Mouse (Mus musculus) right cerebral cortex, postnatal 25 days (tissue): ENCODE data around the gene Tas1r1.
A peak's percentile ranks its signal among the peaks of the same experiment; 100 is the strongest.

Experiments
- DNase-seq: peaks from one replicate; pipeline ENCODE4 v3.0.0; 2022

Gene Tas1r1

DNA sequence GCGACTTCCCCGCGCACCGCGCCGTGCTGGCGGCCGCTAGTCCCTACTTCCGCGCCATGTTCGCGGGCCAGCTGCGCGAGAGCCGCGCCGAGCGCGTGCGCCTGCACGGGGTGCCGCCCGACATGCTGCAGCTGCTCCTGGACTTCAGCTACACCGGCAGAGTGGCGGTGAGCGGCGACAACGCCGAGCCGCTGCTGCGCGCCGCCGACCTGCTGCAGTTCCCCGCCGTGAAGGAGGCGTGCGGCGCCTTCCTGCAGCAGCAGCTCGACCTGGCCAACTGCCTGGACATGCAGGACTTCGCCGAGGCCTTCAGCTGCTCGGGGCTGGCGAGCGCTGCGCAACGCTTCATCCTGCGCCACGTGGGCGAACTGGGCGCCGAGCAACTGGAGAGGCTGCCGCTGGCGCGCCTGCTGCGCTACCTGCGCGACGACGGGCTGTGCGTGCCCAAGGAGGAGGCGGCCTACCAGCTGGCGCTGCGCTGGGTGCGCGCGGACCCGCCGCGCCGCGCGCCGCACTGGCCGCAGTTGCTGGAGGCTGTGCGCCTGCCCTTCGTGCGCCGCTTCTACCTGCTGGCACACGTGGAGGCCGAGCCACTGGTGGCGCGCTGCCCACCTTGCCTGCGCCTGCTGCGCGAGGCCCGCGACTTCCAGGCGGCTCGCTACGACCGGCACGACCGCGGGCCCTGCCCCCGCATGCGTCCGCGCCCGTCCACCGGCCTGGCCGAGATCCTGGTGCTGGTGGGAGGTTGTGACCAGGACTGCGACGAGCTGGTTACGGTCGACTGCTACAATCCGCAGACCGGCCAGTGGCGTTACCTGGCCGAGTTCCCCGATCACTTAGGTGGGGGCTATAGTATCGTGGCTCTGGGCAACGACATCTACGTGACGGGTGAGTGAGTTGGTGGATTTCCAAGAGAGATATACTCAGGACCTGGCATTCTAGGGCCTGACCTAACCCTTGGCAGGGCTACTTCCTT, 29.0 kb downstream of the Tas1r1 start:
- DNase-seq = peak; percentile 90

DNA sequence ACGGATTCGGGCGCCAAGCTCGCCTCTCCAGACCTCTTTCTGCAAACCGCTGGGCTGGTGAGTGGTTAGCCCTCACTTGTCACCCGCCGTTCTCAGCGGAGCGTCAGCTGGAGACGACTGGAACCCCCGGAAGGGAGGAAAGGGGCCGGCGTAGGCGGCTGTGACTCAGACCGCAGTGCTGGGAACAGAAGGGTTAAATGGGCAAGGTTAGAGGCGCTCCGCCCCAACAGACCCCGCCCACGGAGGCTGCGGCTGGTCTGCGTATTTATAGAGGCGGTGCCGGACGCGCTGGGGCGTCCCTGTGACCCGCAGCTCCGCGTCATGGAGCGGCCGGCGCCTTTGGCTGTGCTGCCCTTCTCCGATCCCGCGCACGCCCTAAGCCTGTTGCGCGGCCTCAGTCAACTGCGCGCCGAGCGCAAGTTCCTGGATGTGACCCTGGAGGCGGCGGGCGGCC, 29.7 kb downstream of the Tas1r1 start, which contains the start of gene Klhl21:
TSS of gene Klhl21 (plus strand) at position 182 of the 454 bp plus-strand sequence.
- DNase-seq = peak; percentile 91

- DNase-seq = no peak
These were observed 30.2 kb downstream of the Tas1r1 start for GRCm38 (mm10) chr4:152008148-152008500.

GRCm38 (mm10) chr4:152007481-152008147, 30.8 kb downstream of the Tas1r1 start:
- peak; percentile 23 for DNase-seq

DNA sequence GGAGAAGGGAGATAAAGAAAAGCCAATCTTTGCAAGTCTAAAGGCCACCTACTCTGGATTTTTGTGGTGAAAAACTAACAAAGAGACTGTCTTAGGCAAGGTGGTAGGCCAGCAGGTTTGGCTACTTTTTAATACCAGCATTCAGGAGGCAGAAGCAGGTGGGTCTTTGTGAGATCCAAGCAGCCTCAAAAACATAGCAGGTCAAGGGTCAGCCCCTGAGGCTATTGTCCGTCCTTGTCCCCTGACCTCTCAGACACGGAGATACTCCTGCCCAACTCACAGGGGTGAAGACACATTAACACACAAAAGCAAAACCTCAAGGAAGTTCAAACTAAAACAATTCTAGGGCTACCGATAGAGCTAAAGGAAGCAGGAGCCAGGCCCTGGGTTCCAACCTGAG, 31.6 kb downstream of the Tas1r1 start:
- DNase-seq = no peak

- DNase-seq = no peak
These were observed 32.2 kb downstream of the Tas1r1 start for GRCm38 (mm10) chr4:152006137-152006536.

DNA sequence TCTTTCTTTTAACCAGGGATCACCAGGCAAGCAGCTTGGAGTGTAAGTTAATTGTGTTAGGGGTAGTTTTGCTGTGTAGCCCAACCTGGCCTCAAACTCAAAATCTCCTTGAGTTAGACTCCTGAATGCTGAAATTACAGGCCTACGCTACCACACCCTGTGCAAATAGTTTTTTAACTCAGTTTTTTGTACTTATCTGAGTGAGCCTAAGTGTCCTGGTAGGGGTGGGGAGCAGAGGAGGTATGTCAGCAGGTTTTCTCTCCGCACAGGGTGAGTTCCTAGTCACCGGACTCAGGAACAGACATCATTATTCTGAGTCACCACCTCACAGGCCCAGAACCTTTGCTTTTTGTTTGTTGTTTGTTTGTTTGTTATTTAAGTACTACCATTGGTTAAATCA, 36.3 kb downstream of the Tas1r1 start:
- no peak for DNase-seq

- DNase-seq = no peak
These were observed 37.0 kb downstream of the Tas1r1 start for GRCm38 (mm10) chr4:152001335-152001734.

DNA sequence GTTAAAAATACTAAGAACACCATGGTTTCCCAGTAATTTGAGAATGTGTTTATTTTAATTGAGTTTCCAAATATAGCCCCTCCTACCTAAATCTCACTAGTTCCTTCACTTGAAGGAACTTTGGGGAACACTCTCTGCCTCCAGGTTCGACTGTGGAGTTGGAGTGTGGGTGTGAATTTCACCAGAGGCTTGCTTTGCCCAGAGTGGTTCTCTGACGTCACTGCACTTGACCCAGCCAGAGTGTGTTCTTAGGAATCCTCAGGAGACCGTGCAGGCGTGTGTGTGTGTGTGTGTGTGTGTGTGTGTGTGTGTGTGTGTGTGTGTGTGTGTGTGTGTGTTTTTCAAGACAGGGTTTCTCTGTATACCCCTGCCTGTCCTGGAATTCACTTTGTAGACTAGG, 37.5 kb downstream of the Tas1r1 start:
- DNase-seq = no peak

- DNase-seq = no peak
These were observed 38.9 kb downstream of the Tas1r1 start for GRCm38 (mm10) chr4:151999481-151999880.

DNA sequence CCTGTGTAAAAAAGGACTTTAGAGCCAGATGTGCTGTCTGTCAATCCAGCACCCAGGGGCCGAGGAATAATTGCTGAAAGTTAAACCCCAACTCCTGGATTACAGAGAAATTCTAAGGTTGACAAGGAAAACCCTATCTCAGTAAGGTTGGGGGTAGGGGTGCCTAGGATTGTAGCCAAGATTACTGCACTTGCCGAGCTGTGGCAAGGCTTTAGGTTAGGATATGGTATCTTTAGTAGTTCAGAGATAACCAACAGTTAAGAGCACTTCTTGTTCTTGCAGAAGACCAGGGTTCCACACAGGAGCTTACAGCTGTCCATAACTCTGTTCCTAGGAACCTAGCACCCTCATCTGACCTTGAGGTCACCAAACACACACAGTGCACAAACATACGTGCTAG, 40.7 kb downstream of the Tas1r1 start:
- no peak for DNase-seq

- DNase-seq = no peak
These were observed 41.5 kb downstream of the Tas1r1 start for GRCm38 (mm10) chr4:151996951-151997222.

DNA sequence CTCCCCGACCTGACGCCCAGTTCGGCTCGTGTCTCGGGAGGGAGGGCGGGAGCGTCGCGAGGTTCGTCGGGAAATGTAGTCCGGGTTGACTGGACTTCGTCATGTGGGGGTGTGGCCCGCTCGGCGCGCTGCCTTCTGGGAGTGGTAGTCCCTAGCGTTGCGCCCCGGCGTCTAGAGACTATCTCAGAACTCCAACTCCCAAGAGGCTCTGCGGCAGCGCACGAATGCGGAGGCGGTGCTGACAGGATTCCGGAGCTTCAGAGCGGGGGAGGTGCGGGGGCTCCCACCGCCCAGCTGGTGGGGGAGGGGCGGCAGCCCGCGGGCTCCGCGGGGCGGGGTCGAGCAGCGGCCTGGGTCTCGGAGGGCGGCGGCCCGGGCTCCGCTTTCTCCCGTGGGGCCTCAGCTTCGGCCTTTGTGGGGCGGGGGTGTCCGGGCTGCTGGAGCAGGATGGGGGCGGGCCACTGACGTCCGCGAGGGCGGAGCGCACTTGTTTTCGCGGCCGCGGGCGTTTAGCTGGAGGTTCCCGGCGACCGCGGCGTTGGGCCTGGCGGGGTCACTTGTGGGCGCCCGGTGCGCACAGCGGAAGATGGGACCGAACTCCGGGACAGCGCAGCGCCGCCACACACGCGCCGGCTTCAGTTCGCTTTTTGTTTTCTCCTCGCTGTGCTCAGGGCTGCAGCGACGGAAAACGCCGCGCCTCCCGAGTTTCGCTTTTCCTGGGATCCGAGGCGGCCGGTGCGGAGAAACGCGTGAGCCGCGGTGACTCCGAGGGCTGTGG, 42.0 kb downstream of the Tas1r1 start, which contains the start of gene Phf13:
TSS of gene Phf13 (minus strand) at position 86 of the 778 bp plus-strand sequence.
- peak; percentile 99 for DNase-seq

- DNase-seq = no peak
These were observed 42.8 kb downstream of the Tas1r1 start for GRCm38 (mm10) chr4:151995371-151996172.

DNA sequence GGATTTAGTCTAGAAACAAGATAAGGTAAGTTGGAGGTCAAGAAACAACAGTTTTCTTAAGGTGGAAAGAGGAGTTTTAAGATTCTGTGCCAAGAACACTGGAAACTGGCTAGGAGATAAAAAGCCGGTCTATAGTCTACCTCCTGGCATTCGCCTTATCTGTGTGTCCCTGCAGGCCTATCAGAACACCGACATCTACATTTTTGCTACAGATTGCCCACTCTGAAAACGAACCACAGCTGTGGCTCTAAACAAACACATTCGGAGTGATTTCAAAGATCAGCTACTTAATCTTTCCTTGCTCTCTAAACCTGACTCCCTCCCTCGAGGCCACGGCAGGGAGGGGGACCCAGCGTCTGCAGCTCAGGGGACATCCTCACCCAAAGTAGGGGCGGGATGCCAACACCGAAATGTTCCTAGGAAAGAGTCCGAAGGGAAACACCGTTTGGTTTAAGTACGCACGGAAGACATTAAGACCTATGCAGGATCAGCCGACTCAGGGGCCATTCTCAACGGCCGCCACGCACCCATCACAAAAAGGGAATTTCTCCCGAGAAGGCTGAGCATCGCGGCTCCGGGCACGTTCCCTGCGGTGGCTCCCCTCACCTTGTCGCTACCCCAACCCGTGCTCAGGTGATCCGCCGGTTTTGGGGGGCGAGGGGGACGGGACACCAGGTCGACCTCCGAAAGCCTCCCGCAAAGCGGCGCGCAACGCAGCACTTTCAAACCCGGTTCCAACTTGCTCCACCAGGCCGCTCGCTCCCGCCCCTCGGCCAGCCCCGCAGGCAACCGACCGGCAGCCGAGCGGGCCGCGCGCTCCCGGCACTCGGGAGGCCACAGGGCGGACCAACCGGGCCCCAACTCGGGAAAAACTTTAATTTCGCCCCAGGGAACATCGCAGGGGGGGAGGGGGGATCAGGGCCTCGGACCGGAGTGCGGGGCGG, 43.9 kb downstream of the Tas1r1 start:
- DNase-seq = peak; percentile 28

DNA sequence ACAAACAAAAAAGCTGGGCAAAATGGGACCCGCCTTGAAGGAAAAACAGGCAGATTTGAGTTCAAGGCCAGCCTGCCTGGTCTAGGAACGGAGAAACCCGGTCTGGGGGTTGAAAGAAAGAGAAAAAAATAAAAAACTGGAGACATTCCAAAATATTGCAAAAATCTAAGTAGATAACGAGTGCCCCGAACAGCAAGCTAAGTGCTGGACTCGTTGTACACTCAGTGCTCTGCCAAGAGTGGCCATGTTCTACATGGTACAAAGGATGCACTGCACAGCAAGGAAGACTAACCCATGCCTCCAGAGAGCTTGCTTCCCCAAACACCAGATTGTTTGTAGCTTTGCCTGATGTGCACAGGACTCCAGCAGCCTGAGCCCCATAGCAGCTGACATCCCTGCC, 45.3 kb downstream of the Tas1r1 start:
- DNase-seq = no peak

DNA sequence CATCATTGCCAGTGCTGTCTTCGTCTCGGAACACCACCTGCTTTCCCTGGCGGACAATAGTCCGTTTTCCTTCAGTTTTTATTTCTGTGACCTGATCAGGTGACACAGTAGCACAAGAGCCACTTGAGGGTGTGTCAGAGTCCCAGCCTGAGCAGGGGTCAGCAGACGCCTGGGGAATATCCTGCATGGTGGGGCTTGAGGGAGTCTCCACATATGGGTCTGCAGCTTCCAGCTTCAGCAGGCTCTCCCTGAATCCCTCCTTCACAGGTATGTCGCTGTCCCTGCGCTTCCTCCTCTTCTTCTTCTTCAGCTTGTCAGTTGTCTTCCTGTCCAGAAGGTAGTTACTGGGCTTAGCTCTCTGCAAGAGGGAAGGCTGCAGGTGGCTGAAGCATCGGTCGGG, 46.3 kb downstream of the Tas1r1 start:
- no peak for DNase-seq

GRCm38 (mm10) chr4:151989110-151989488, 49.3 kb downstream of the Tas1r1 start:
- no peak for DNase-seq

DNA sequence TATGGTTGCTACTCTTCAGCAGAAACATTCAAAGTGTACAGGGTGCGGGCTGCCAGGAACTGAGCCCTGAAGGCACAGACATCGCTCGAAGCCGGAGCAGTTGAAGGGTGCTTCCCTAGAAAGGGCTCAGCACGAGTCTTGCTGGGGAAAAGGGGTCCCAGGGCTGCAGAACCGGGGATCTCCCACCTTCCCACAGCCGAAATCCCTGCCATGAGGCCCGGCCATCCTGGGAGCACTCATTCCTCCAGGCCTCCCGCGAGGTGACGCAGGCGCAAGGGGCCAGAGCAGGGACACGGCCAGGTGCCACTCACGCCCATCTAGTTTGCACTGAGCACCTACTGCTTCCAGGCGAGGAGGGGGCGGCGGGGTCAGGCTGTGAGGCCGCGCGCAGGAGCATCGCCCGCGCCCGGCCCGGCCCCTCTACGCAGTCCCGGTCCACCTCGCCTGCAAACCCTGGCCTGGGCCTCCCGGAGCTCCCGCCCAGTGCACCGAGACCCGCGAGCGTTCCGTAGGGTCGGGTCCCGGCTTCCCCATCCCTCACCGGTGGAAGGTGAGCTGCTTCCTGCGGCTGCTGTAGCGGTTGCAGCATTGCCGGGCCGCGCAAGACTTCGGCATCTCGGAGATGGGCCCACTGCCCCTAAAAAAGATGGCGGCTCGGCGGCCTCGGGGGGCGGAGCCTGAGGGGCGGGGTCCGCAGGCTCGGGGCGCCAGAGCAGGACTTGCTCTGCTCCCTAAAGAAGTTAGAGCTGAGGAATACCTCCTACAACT, 49.8 kb downstream of the Tas1r1 start, which contains the start of gene Thap3:
TSS of gene Thap3 (minus strand) at position 656 of the 768 bp plus-strand sequence.
- DNase-seq = peak; percentile 85

DNA sequence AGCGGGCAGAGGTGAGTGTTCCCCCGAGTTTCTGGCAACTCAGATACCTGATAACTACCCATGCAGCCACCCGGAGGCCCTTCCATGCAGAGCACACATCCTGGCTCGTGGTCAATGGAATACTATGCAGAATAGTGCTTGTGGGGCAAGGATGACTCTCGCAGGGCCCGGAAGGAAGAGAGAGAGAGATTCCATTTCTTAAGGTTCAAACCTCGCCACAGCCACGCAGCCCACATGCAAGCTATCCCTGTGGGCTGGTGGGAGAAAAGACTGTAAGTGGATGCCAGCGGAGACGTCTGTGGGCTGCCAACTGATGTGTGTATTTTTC, 50.4 kb downstream of the Tas1r1 start:
- DNase-seq = no peak

DNA sequence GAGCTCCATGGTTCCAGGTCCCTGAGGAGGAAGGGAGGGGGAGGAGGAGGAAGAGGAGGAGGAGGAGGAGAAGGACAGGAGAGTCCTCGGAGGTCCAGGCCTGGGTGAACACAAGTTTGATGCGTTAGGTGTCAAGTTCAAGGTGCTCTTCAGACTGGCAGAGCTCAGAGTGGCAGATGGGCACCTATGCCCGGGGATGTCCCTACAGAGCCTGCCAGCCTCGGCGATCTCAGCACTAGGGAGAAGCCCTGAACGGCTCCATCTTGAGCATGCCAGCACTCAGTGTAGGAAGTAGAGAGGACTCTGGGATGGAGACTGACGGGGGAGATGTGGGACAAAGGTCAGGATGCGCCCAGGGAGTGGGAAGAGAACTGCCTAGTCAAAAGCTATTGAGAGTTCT, 51.7 kb downstream of the Tas1r1 start:
- DNase-seq = no peak
